Mouse (Mus musculus): Measurements from ENCODE around the gene Nepro.

The Nepro gene

GRCm38 (mm10) chr16:44724083-44724787 is at the start of gene Nepro:
TSS of gene Nepro (plus strand) at chr16:44724301.
- peak; percentile 78 to 84 for DNase-seq (ENCODE audit: low spot score in 2 of 2)

GRCm38 (mm10) chr16:44676357-44676756 is 47.7 kb upstream of the Nepro start:
- DNase-seq (ENCODE audit: low spot score in 2 of 2), result no peak

DNA sequence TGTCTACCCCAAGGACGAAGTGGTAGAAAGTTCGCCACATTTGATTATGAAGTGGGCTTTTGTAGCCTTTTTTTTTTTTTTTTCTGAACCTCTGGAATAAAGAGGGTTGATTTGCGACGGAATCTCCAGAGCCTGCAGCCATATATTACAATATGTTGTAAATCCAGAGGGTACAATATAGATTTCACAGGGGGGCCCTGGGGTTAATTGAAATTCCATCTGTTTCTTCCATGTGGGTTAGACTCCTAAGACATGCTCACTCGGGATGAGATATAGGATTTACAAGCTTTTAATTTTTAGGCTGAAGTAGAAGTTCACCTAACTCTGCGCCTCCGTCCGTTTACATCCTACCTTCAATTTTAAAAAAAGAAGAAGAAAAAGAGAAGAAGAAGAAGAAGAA is 45.0 kb upstream of the Nepro start:
- no peak for DNase-seq (ENCODE audit: low spot score in 2 of 2)

- no peak for DNase-seq (ENCODE audit: low spot score in 2 of 2)
These were observed 44.6 kb upstream of the Nepro start for GRCm38 (mm10) chr16:44679503-44679971.

DNA sequence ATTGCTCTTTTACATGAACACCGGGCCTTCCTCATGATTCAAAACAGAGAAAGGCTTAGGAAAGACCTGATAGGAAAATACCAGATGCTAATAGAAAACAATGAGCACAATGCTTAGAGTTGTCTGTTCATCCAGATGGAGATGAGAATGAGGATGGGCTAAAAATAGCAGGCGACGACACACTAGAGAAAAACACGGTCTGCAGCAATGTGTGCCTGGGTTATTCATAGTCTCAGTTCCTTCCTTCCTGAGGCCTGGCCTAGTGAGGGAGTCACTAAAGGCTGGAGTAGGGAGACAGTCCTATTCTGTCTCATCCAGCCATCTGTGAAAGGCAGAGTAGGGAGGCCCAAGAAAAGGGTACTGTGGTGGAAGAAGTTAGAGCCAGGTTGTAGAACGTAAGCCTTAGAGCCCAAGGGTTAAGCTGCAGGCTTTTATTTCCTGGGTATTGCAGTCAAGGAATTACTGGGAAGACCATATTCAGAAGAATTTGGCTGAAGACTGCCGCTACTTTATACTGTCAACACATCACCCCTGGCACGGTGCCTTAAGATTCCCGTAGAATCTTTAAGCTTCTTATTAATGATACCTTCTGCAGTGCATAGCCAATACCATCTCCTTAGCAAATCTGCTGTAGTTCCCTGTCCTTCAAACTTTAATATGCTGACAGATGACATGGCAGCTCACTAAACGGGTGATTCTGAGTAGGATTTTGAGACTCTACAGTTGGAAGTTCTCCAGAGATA is 43.2 kb upstream of the Nepro start:
- DNase-seq (ENCODE audit: low spot score in 2 of 2), result no peak

DNA sequence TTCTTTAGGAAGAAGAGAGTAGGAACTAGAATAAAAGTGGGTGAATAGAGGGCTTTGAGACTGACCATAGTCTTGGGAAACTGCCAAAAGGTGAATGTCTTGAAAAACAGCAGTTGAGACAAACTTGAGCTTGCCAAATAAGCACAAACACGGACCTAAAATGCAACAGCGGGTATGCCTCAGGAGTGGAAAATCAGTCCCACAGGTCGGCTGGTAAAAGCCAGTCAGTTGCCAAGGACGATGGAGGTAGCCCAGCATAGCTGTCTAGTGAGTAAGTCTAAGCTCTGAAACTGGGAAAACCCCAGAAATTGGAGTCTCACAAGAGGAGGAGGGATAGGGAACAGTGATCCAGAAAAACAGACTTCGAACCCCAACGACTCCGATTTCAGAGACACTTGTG is 39.5 kb upstream of the Nepro start:
- DNase-seq (ENCODE audit: low spot score in 2 of 2), result no peak

DNA sequence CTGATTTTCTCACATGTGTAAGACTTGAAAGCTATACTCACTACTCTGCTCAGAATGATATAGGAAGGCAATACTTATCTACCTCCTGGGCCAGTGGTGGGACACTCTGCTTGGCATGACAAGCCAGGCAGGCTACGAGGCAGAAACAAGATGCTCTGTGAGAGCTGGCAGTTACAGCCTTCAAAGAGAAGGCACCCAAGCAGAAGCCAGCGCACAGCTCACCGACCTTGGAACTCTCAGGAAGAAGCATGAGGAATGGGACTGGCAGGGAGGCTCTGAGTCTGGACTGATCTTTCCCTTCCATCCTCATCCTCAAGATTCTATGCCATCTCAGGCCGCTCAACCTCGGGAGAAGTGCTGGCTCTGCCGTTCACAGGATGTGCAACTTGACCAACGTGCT is 38.7 kb upstream of the Nepro start:
- no peak for DNase-seq (ENCODE audit: low spot score in 2 of 2)

GRCm38 (mm10) chr16:44686991-44687718 is 36.9 kb upstream of the Nepro start:
- DNase-seq (ENCODE audit: low spot score in 2 of 2), result no peak

GRCm38 (mm10) chr16:44687719-44688420 is 36.2 kb upstream of the Nepro start:
- no peak for DNase-seq (ENCODE audit: low spot score in 2 of 2)

- no peak for DNase-seq (ENCODE audit: low spot score in 2 of 2)
These were observed 35.6 kb upstream of the Nepro start for GRCm38 (mm10) chr16:44688507-44688906.

GRCm38 (mm10) chr16:44690501-44690900 is 33.6 kb upstream of the Nepro start:
- no peak for DNase-seq (ENCODE audit: low spot score in 2 of 2)

- no peak for DNase-seq (ENCODE audit: low spot score in 2 of 2)
These were observed 33.0 kb upstream of the Nepro start for GRCm38 (mm10) chr16:44691066-44691465.

GRCm38 (mm10) chr16:44691561-44692141 is 32.5 kb upstream of the Nepro start:
- DNase-seq (ENCODE audit: low spot score in 2 of 2), result no peak

- no peak for DNase-seq (ENCODE audit: low spot score in 2 of 2)
These were observed 31.6 kb upstream of the Nepro start for GRCm38 (mm10) chr16:44692541-44692940.

DNA sequence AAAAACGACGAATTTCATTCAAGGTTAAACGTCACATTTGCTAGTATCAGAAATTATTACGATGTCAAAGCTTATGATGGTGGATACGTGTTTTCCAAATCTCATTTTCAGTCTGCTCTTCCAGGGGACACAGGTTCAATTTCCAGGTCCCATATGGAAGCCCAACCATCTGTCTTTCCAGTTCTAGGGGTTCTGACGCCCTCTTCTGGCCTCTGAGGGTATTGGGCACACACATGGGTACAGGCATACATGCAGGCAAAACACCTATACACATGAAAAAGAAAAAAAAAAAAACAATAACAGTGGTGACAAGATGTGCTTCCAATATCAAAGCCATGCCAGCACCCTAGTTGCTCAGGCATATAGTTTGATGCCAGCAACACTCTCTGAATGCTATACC is 30.4 kb upstream of the Nepro start:
- no peak for DNase-seq (ENCODE audit: low spot score in 2 of 2)

DNA sequence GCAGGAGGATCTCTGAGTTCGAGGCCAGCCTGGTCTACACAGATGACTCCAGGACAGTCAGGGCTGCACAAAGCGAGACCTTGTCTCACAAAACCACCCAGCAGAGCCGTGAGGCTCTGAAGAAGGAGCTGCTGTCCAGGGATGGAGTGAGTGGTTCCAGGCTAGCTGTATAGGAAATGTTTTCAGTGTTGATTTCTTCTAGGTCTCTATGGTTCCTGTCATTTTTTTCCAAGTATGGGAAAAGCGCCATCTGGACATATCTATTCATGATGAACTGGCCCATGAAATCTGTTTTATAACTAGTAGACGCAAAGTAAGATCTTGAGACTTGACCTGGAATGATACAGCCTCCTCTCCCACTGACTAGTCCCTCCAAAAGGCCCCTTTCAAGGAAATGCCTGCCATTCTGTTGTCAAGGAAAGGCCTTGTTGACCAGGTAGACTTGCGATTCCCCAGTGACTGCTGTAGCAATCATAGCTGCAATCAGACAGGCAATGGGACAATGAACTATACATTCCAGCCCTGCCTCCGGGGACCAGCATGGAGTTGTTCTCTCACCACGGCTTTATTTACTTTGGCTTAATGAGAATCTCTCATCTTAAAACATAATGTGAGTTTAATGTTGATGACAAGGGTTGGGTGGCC is 28.8 kb upstream of the Nepro start:
- DNase-seq (ENCODE audit: low spot score in 2 of 2), result no peak

DNA sequence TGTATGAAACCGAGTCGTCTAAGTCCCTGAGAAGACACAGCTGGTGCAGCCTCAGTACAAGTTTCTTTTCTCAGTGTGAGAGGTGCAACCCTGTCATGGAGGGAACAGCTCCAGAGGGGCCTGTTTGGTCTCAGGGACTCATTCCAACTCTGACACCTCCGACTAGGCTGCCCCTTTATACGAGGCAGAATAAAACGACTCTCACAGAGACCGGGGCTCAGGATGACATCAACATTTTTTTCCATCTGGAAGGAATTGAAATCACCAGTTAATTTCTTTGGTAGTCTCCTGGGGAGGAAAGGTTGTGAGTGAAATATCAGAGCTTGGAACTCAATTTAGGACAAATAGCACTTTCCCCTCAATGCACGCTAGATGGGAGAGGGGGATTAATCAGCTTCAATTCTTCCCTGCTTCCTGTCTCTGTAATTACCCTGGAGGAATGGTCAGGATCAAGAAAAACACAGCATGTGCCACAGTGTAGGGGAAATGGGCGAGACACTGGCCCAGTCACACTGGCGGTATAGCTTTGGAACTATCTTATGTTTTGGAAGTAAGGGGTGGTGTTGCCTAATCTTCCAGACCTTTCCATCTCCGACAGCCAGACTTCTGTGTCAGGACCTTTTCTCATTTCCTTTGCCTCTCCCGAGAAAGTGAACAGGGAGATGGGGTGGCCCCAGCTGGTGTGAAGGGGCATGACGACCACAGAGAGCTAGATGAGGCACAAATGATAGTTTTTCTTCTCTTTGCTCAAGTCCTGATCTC is 28.1 kb upstream of the Nepro start:
- no peak for DNase-seq (ENCODE audit: low spot score in 2 of 2)

DNA sequence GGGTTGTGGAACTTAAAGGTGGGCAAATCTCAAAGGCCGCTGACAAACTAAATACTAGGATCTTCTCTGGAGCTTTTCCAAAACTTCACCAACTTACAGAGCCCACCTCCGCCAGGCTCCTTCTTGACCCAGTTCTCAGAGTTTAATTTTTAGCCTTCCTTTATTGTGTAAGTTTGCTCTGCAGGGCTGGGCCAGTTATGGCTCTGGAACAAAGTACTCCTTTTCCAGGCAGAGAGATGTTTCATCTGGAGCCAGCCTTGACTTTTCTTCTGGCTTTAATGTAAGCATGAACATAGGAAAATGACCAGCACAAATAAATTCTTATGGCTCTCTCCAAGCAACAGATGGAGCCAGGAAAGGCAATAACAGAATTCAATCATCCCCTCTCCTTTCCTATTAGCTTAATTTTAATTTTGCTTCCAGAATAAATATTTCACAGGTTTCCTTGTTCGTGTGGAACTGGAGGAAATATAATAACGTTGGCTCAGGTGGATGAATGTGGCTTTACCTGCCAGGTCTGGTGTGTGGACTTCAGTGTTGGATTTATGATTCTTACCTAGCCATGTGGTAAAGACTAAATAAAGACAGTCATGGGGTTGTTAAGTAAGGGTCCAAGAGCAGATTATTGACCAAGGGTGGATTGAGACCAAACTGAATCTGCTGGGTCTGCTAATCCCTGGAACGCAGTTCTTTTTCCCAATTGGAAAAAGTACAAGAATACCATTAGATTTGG is 26.5 kb upstream of the Nepro start:
- no peak for DNase-seq (ENCODE audit: low spot score in 2 of 2)

- no peak for DNase-seq (ENCODE audit: low spot score in 2 of 2)
These were observed 22.9 kb upstream of the Nepro start for GRCm38 (mm10) chr16:44701155-44701554.

DNA sequence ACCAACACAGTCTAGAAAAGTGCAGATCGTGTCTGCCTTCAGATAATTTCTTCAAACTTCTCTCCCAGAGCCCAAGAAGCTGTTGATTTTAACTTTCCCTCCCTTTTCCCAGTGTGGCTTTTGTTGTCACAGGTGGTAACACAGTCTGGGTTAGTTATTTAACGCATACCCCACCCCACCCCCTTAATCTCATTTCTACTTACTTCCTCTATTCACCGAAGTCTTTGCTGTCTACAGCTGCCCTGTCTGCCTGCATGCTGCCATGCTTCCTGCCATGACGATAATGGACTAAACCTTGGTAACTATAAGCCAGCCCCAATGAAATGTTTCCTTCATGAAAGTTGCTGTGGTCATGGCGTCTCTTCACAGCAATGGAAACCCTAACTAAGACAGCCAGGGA is 21.8 kb upstream of the Nepro start:
- no peak for DNase-seq (ENCODE audit: low spot score in 2 of 2)

Measured in spleen, postnatal 14 days (tissue).